Mouse (Mus musculus): ENCODE results near the gene Ccno. TPM values are rescaled to one million over a fixed set of nuclear protein-coding genes. Genes with fewer than 3 reads are reported as not detected.

The Ccno gene
- polyA plus RNA-seq, 1 experiment, result 0.95 TPM

- Histone ChIP-seq H3K4me1 (ENCODE audit: control insufficient read depth, insufficient read depth, insufficient read length, low read length) (no peaks in the 10 kb centered on the region), H3K4me3 (ENCODE audit: insufficient read depth, low read depth, low read length) (peak overlapping the region; percentile 27; the same call in 1 of the 2 replicates), H3K27ac (replicated peaks; ENCODE audit: low read depth, low read length) (no peak overlapping the region)
Observed at GRCm38 (mm10) chr13:113031792-113032571, 44.4 kb downstream of the Ccno start.

- H3K4me1 ChIP-seq (ENCODE audit: control insufficient read depth, insufficient read depth, insufficient read length, low read length), result no peaks in the 10 kb centered on the region
- H3K4me3 ChIP-seq (ENCODE audit: insufficient read depth, low read depth, low read length), result no peak overlapping the region
- H3K27ac ChIP-seq (replicated peaks; ENCODE audit: low read depth, low read length), result no peak overlapping the region
Observed at GRCm38 (mm10) chr13:113032831-113033230, 45.2 kb downstream of the Ccno start.

- no peak overlapping the region for H3K27ac ChIP-seq (replicated peaks; ENCODE audit: low read depth, low read length)
- H3K4me3 ChIP-seq (ENCODE audit: insufficient read depth, low read depth, low read length), result peak overlapping the region; percentile 54
- H3K4me1 ChIP-seq (ENCODE audit: control insufficient read depth, insufficient read depth, insufficient read length, low read length), result no peaks in the 10 kb centered on the region
Observed at GRCm38 (mm10) chr13:113034271-113034886, 46.8 kb downstream of the Ccno start.

GRCm38 (mm10) chr13:113034950-113035421 is 47.4 kb downstream of the Ccno start, which contains the start of gene Cdc20b:
Gene Cdc20b, plus strand, starts transcription at chr13:113035111.
- Histone ChIP-seq H3K4me3 (ENCODE audit: insufficient read depth, low read depth, low read length) (peak within 1 kb of the TSS; percentile 54), H3K4me1 (ENCODE audit: control insufficient read depth, insufficient read depth, insufficient read length, low read length) (no peaks in the 10 kb centered on the region), H3K27ac (replicated peaks; ENCODE audit: low read depth, low read length) (no peak within 1 kb of the TSS)

- H3K4me1 ChIP-seq (ENCODE audit: control insufficient read depth, insufficient read depth, insufficient read length, low read length), result no peaks in the 10 kb centered on the region
- no peak overlapping the region for H3K4me3 ChIP-seq (ENCODE audit: insufficient read depth, low read depth, low read length)
- no peak overlapping the region for H3K27ac ChIP-seq (replicated peaks; ENCODE audit: low read depth, low read length)
Observed at GRCm38 (mm10) chr13:113035852-113036251, 48.2 kb downstream of the Ccno start.

Other genes starting within 250 kb of the Ccno start
- gene Plpp1, start 187.0 kb upstream of the Ccno start, polyA plus RNA-seq (2012; ENCODE audit: insufficient read depth, insufficient read length, missing spikeins), result 10.1 and 15.5 TPM in 2 replicates
- gene Mtrex, start 60.4 kb upstream of the Ccno start, polyA plus RNA-seq (2012; ENCODE audit: insufficient read depth, insufficient read length, missing spikeins), result 20.5 and 24.0 TPM in 2 replicates
- 7.3 and 8.1 TPM in 2 replicates for gene Dhx29, start 60.3 kb upstream of the Ccno start, polyA plus RNA-seq (2012; ENCODE audit: insufficient read depth, insufficient read length, missing spikeins)
- not detected in 2 replicates for gene Mcidas, start 6.0 kb downstream of the Ccno start, polyA plus RNA-seq (2012; ENCODE audit: insufficient read depth, insufficient read length, missing spikeins)
- not detected in 2 replicates for gene Cdc20b, start 47.3 kb downstream of the Ccno start, polyA plus RNA-seq (2012; ENCODE audit: insufficient read depth, insufficient read length, missing spikeins)
- 143 and 181 TPM in 2 replicates for gene Gpx8, start 58.6 kb downstream of the Ccno start, polyA plus RNA-seq (2012; ENCODE audit: insufficient read depth, insufficient read length, missing spikeins)
- gene Gzma, start 113.2 kb downstream of the Ccno start, polyA plus RNA-seq (2012; ENCODE audit: insufficient read depth, insufficient read length, missing spikeins), result not detected in 2 replicates
- not detected in 2 replicates for gene Esm1, start 221.9 kb downstream of the Ccno start, polyA plus RNA-seq (2012; ENCODE audit: insufficient read depth, insufficient read length, missing spikeins)
- gene Gzmk, start 238.1 kb downstream of the Ccno start, polyA plus RNA-seq (2012; ENCODE audit: insufficient read depth, insufficient read length, missing spikeins), result not detected in 2 replicates

All from brown adipose tissue, adult 24 weeks (tissue).